Mouse (Mus musculus) C2C12 (cell line): ENCODE measurements around the gene Tanc1. TPM values are rescaled to one million over a fixed set of nuclear protein-coding genes. Genes with fewer than 3 reads are reported as not detected.

Experiments
- H3K27me3 ChIP-seq: one replicate; pipeline ENCODE4 v1.6.1; 2011; ENCODE audit not compliant: control insufficient read depth, insufficient read depth, insufficient read length
- H3K36me3 ChIP-seq: one replicate; pipeline ENCODE4 v1.6.1; 2011; ENCODE audit not compliant: control insufficient read depth, insufficient read depth
- H3K4me3 ChIP-seq: one replicate; pipeline ENCODE4 v1.5.1; 2011; ENCODE audit warnings: mild to moderate bottlenecking, control low read depth; ENCODE audit not compliant: poor library complexity, insufficient read depth, severe bottlenecking
- H3K79me2 ChIP-seq: one replicate; pipeline ENCODE4 v1.6.1; 2011; ENCODE audit not compliant: control insufficient read depth, insufficient read depth
- H3K79me3 ChIP-seq: one replicate; pipeline ENCODE4 v1.6.1; 2011; ENCODE audit warnings: low read depth, control low read depth
- H3ac ChIP-seq: one replicate; pipeline ENCODE3; 2011; ENCODE audit warnings: low read depth; ENCODE audit not compliant: control insufficient read depth, insufficient read length
- CEBPB ChIP-seq: IDR thresholded peaks from one replicate; pipeline ENCODE4 v1.6.1; 2011; ENCODE audit warnings: low read depth, mild to moderate bottlenecking, control low read depth, moderate library complexity
- CTCF ChIP-seq: IDR thresholded peaks from one replicate; pipeline ENCODE4 v1.5.1; 2011; ENCODE audit not compliant: control insufficient read depth, insufficient read depth, insufficient read length
- FOSL1 ChIP-seq: IDR thresholded peaks from one replicate; pipeline ENCODE4 v1.8.0; 2011; ENCODE audit warnings: mild to moderate bottlenecking, low read length; ENCODE audit not compliant: poor library complexity, insufficient read depth, severe bottlenecking
- MAX ChIP-seq: IDR thresholded peaks from one replicate; pipeline ENCODE4 v1.6.1; 2011; ENCODE audit warnings: mild to moderate bottlenecking, control low read depth
- MYOD1 ChIP-seq: IDR thresholded peaks from one replicate; pipeline ENCODE4 v1.6.1; 2011; ENCODE audit warnings: low read depth; ENCODE audit not compliant: control insufficient read depth, insufficient read length
- MYOG ChIP-seq: IDR thresholded peaks from one replicate; pipeline ENCODE4 v1.6.1; 2011; ENCODE audit not compliant: control insufficient read depth, insufficient read length; ENCODE audit errors: extremely low read depth
- USF1 ChIP-seq: IDR thresholded peaks from one replicate; pipeline ENCODE4 v1.6.1; 2011; ENCODE audit warnings: low read depth, mild to moderate bottlenecking, control low read depth, moderate library complexity
- polyA plus RNA-seq: library from polyadenylated mRNA; unstranded; fragments of >200 nt; fragmentation: generic; extraction: Trizol; gene quantifications from one replicate; pipeline ENCODE4 v1.2.1, GENCODE M21; 2012; ENCODE audit warnings: missing spikeins

Gene Tanc1
- polyA plus RNA-seq, 1 experiment, result 24.9 TPM

GRCm38 (mm10) chr2:59684864-59685605 is 73.2 kb downstream of the Tanc1 start:
- TF ChIP-seq MAX, result peak; percentile 53
- TF ChIP-seq FOSL1, result no peak
- no peak for TF ChIP-seq CEBPB
- TF ChIP-seq CTCF, result no peak
- TF ChIP-seq MYOD1, result peak; percentile 97
- H3K36me3 ChIP-seq, result no peaks in the 10 kb centered on the region
- peak overlapping the region; percentile 43 for H3ac ChIP-seq
- no peak overlapping the region for H3K4me3 ChIP-seq
- H3K27me3 ChIP-seq, result no peaks in the 10 kb centered on the region
- peaks cover 100% of the 10 kb centered on the region for H3K79me2 ChIP-seq
- peaks cover 82% of the 10 kb centered on the region for H3K79me3 ChIP-seq

DNA sequence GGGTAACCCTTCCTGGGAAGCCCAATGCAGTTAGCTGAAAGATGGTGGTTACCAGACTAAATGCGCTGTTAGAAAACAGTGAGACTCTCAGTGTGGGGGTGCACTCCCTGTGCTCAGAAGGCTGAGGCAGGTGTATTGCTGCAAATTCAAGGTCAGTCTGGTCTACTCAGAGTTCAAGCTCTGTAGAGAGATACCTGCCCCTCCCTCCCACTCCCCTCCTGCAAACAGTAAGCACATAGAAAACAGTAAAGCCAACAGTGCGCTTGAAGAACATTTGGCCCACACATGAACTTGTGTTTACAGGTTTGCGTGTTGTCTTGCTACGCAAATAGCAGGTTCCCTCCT is 73.7 kb downstream of the Tanc1 start:
- H3K79me3 ChIP-seq, result peaks cover 84% of the 10 kb centered on the region
- H3K27me3 ChIP-seq, result no peaks in the 10 kb centered on the region
- TF ChIP-seq USF1 (no peak), CTCF (no peak), FOSL1 (no peak), MYOG (no peak), CEBPB (no peak), MYOD1 (no peak), MAX (no peak)
- no peak overlapping the region for H3K4me3 ChIP-seq
- H3K36me3 ChIP-seq, result no peaks in the 10 kb centered on the region
- H3K79me2 ChIP-seq, result peaks cover 100% of the 10 kb centered on the region
- peak overlapping the region; percentile 26 for H3ac ChIP-seq

DNA sequence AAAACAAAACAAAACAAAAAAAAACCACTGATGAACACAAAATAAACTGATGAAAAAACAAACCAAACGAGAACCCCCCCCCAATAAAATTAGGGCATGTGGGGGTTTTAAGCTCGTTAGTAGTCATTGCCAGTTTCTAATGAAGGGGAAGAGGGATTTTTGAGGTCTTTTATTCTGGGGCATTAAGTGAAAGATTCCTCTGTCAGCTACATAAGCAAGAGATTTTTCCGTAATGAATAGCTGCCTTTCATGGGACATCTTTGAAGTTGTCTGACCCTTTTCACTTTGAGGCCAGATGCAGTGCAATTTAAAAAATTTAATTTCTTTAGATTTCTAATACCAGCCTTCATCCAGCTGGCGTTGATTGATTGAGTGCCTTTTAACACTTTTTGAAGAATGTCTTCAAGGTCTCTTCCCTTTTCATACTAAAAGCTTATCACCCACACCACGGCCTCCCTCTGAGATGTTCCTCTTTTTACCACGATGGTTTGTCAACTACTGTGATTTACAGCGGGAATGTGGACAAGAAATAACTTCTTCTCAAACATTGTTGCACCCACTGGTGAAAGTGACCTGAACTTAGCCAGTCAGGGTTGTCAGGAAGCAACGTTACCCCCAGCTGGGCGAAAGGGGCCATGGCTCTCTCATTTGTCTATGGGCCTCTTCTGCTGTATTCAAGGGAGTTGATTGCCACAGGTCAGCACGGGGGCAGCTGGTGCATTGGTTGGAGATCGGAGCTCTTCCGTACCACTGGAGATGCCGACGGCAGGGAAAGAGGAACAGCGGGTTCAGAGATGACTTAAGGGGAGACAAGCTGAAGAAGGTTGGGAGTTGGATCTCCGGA is 76.6 kb downstream of the Tanc1 start:
- Histone ChIP-seq H3K79me2 (peaks cover 100% of the 10 kb centered on the region), H3K27me3 (no peaks in the 10 kb centered on the region), H3K4me3 (no peak overlapping the region), H3K79me3 (peaks cover 86% of the 10 kb centered on the region), H3ac (no peak overlapping the region), H3K36me3 (no peaks in the 10 kb centered on the region)
- TF ChIP-seq CEBPB (no peak), USF1 (no peak), MYOD1 (no peak), FOSL1 (no peak), MAX (no peak), MYOG (no peak), CTCF (no peak)

- no peaks in the 10 kb centered on the region for H3K36me3 ChIP-seq
- H3K4me3 ChIP-seq, result no peak overlapping the region
- H3ac ChIP-seq, result no peak overlapping the region
- TF ChIP-seq FOSL1, result no peak
- TF ChIP-seq MYOD1, result no peak
- TF ChIP-seq MAX, result no peak
- no peak for TF ChIP-seq CTCF
- no peak for TF ChIP-seq CEBPB
- TF ChIP-seq USF1, result no peak
- no peak for TF ChIP-seq MYOG
- peaks cover 100% of the 10 kb centered on the region for H3K79me2 ChIP-seq
- peaks cover 91% of the 10 kb centered on the region for H3K79me3 ChIP-seq
- no peaks in the 10 kb centered on the region for H3K27me3 ChIP-seq
Observed at GRCm38 (mm10) chr2:59691112-59691511, 79.3 kb downstream of the Tanc1 start.

GRCm38 (mm10) chr2:59693473-59693872 is 81.6 kb downstream of the Tanc1 start:
- Histone ChIP-seq H3K27me3 (no peaks in the 10 kb centered on the region), H3K36me3 (no peaks in the 10 kb centered on the region), H3K79me3 (peaks cover 79% of the 10 kb centered on the region), H3K79me2 (peaks cover 100% of the 10 kb centered on the region), H3ac (no peak overlapping the region), H3K4me3 (no peak overlapping the region)
- TF ChIP-seq USF1, result no peak
- TF ChIP-seq MYOD1, result no peak
- TF ChIP-seq CEBPB, result no peak
- TF ChIP-seq MYOG, result no peak
- no peak for TF ChIP-seq FOSL1
- TF ChIP-seq CTCF, result no peak
- no peak for TF ChIP-seq MAX

DNA sequence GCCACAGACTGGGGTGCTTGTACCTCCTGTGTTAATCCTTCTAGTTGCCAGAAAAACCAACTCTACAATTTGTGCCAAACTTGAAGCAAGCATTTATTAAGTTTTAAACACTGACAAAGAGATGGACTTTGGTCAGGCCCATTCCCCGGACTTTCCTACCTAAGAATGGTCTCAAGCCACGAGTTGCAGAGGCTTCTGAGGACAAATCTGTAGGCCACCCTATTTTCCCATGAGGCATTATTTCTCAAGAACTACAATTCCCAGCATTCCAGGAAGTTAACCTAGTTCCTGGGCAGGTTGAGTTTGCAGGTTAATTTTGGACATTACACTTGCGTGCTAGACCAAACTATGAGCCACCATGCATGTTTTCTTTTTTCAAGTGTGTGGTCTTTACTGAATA is 85.3 kb downstream of the Tanc1 start:
- Histone ChIP-seq H3K36me3 (peaks cover 32% of the 10 kb centered on the region), H3K79me2 (peaks cover 97% of the 10 kb centered on the region), H3ac (no peak overlapping the region), H3K79me3 (peaks cover 53% of the 10 kb centered on the region), H3K27me3 (no peaks in the 10 kb centered on the region), H3K4me3 (no peak overlapping the region)
- TF ChIP-seq MYOG (no peak), CTCF (no peak), USF1 (no peak), MYOD1 (no peak), CEBPB (no peak), MAX (no peak), FOSL1 (no peak)
